Mouse (Mus musculus): ENCODE data around the gene Slc7a10.
"Not testable (repeated sequence)": the region's sequence is repeated elsewhere in the genome, so short reads cannot be mapped to it uniquely, and the experiment has no call there.

The Slc7a10 gene

DNA sequence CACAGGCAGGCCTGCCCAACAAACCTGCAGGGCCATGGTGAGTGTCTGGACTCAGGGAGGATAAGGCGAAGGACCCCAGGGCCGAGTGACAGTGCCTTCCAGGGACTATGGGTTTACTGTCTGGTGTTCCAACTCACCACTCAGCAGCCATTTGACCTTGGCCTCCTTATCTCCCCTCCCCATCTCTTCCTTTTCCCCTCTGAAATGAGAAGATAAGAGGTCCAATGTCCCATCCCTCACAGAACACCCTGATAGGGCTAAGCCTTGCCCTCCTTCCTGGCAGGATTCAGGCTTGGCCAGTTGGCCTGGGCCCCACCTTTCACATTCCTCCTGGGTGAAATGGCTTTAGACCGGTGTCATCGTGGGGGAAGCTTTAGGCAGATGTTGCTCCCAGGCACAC is 10.7 kb upstream of the Slc7a10 start:
- no peak for DNase-seq

DNA sequence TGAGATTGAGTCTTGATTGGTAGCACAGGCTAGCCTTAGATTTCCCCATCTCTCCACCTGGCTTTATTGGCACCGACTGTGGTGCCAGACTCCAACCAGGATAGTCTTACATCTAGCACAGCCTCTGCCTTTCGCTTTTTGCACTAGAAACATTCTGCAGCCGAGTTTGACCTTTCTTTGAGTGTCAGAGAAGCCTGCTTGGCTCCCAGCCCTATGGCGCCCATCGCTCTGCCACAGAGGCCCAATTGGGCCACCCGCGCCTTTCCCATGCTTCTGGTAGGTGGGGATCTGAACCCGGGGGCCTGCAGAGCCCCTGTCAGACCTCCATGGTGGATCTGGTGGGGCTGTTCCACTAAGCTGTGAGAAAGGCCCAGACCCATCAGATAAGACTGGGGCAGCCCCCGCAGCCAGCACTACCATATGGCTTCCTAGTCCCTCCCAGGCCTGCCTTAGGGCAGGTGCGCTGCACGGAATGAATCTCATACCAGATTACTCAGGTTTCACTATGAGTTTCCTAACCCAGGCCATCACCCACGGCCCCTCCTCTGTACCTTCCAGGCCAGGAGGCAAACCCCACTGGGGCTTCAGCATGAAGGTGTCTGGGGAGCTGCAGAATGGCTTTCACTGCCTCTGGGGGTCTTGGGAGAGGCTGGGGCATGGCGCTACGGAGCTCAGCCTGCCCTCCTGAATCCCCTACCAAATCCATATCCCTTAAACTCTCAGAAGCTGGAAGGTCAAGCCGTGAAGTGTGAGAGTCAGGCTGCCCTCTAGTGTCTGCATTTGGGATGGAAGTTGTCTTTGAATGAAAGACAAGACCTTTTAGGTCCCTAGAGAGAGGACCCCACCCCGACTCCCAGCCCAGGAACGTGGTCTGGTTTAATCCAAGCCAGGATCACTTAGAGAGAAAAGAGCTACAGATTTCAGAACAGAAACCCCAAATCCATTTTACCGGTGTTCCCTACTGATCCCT is 9.5 kb upstream of the Slc7a10 start:
- peak in 1 of 2 experiments; percentile 73 for DNase-seq

DNA sequence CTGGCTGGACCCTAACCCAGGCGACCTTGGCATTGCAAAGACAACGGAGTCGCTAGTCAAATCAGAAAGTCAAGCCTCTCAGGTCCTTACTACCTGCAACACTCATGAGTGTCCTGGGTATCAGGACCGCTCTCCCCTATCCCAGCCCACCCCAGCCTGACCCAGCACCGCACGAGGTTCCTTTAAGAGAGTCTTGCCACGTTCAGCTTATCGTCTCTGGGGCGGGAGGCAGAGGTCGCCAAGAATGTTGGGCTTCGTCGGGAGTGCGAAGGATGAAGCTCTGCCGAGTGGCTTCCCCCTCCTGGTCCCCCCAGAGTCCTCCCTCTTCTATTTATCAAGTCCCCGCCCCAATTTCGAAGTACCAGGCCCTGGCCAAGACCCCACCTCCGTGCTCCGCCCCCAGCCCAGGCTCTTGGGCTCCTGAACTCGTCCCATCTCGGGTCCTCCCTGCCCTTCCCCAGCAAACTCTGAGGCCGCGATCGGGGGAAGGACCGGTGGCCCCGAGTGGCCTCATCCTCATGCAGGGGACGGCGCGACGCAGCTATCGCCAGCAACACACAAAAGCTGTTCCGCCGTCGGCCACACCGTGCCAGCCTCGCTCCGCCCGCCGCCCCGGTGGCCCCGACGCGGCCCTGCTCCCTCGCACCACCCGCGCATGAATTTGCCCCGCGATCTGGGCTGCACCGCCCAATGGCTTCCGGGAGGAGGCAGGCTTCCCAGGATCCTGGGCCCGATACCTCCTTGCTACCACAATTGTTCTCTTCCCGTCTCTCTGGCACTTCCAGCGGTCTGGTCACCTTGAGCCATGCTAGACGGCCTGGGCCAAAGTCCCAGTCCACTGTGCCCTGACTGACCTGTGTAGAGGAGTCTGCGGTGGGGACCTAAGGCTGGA is 1.1 kb upstream of the Slc7a10 start:
- peak; percentile 48 to 70 for DNase-seq

DNA sequence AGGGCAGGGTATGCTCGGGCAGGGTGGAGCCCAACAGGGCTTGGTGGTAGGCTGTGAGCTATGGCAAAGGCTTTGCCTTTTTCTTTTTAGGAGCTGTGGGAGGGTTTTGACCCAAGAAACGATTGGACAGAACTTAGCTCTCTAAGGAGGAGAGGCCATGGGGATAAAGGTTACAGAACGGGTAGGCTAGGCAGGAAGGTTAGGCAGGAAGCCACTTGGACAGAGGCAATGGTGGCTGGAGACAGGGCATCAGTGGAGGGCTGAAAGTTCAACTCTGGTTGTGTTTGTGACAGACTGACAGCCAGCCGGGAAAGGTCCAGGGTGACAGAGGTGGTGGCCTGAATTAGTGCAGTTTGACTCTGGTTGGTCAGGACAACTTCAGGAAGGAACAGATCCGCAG is 3.5 kb downstream of the Slc7a10 start:
- DNase-seq, result no peak

DNA sequence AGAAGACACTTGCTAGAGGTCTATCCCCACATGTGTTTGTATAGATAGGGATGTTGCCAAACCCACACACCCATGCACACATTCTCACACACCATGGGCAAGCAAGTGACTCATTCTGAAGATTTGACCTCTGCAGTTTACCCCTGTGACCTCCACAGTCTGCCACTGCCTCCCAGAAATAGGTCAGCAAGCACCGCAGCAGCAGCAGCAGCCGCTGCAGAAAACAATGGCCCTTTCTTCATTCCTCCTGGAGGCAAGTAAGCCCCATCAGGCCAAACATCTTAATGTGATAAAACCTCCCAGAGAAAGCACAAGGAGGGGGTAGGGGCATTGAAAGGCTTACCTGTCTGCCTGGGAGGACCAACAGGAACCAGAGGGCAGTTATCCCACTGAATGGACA is 5.1 kb downstream of the Slc7a10 start:
- DNase-seq, result no peak

DNA sequence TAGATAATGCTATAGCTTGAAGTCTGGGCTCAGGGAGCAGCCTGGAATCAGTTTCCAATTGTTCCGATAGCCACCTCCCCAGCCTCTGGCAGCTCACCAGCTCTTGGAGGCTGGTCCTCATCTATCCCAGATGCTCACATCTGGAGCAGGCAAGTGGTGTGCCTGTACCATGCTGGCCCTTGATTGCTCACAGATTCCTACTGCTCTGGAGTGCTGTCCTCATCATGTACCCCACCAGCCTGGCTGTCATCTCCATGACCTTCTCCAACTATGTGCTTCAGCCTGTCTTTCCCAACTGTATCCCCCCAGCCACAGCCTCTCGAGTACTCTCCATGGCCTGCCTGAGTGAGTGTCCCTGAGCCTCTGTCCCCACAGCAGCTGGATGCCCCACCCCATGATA is 10.8 kb downstream of the Slc7a10 start:
- DNase-seq, result no peak

DNA sequence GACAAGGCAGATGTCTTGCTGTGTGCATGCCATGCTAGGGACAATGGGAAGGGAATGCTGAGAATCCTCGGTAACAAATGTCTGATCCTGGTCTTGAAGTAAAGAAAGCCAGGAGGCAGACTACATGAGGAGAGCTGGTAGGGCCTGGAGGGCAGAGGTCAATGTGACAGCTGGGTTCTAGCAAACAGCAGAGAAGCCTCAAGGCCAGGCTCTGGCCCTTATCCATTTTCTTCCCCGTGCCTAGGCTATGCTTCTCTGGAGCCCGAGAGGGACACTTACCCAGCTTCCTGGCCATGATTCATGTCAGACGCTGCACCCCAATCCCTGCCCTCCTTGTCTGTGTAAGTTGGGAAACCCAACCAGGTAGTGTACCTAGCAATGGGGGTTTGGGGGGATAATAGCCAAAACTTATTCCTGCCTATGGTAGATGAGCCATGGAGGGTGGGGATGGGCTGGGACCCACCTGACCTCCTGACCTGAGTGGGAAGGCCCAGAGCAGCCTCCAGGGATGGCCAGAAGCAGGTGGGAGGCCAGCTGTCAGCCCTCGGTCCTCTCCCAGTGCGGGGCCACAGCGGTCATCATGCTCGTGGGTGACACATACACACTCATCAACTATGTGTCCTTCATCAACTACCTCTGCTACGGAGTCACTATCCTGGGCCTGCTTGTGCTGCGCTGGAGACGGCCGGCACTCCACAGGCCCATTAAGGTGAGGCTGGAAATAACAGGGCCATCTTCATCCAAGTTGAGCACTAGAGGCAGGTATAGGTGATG is 13.0 kb downstream of the Slc7a10 start:
- no peak for DNase-seq

DNA sequence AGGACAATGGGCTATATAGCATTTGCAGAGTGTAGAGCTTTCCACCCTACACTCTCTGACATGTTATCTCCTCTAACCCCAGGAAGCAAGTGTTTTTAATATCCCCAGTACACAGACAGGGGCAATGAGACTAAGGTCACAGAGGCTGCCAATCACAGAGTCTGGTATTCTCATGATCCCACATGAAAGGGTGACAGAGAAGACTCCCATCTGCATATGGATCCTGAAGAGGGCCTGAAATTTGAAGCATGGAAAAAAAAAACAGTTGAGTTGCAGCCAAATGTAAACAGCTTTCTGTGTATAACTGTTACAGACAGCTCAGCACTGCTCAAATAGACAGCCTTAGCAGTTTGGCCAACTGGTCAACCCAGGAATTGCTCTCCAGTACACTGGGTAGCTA is 13.6 kb downstream of the Slc7a10 start:
- no peak for DNase-seq

DNA sequence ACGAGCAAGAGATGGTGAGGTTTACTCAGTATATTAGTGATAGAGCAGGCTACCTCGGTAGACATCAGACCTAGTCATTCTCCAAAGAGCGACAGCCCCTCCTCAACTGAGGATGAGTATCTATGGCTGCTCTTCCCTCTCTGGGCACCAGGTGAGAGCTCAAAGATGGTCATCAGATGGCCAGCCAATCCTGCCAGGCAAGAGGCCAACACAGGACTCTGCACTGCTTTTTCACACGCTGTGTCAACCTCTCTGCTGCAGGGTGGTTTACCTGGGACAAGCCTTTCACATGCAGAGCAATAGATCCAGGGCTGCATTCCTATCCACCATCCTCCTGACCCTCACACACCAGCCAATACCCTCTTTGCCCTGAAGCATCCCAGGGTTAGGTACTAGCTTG is 25.6 kb downstream of the Slc7a10 start:
- no peak for DNase-seq

DNA sequence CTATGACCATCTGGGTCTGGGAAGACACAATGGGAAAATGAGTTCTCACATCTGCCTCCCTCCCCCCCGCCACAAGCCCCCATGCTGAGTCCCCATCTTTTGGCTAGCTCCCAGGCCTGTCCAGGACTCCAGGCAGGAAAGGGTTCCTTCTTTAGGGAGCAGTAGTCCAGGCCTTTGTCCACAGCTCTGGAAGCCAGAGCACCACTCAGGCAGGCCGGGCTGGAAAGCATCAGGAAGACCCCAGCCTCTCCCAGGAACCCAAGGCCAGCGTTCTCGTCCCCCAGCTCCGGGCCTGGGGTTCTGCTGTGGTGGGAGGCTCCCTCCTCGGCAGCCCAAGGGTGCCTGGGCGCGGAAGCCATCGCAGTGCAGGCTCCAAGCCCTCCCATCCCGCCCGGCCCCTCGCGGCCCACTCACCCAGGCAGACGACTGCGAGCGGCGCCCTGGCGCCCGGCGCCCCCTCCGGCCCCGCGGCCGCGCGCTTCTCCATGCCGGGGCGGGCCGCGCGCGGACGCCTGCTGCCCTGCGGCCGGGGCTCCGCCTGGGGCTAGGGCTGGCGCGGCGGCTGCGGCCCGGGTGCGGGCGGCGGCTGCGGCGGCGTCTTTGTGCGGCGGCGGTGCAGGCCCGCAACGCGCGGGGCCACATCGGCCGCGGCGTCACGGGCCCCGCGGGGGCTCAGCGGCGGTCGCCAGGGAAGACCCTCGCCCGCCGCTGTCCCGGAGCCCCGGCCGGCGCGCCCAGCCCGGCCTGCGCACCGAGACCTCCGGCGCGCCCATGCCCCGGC is 28.4 kb downstream of the Slc7a10 start:
- no peak for DNase-seq

DNA sequence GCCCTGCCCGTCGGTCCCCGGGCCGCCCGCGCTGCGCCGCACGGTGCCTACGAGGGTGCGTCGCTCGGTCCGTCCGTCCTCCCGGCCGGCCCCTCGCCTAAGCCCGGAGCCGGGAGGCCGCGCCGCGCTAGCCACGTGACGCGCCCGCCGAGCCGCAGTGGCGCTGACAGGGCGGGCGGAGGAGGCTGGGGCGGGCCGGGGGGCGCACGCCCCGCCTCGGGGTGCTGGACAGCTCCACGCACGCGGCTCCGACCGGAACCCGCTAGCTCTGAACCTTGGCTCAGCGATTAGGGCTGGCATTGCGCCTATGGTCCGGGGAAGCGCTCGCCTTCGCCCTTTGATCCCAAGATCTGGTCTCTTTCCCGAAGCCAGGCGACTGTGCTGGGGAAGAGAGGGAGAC is 29.0 kb downstream of the Slc7a10 start, which contains the start of gene Lrp3:
Gene Lrp3, minus strand, starts transcription at position 274 of the 400 bp plus-strand sequence.
- DNase-seq, result peak; percentile 92 to 96

DNA sequence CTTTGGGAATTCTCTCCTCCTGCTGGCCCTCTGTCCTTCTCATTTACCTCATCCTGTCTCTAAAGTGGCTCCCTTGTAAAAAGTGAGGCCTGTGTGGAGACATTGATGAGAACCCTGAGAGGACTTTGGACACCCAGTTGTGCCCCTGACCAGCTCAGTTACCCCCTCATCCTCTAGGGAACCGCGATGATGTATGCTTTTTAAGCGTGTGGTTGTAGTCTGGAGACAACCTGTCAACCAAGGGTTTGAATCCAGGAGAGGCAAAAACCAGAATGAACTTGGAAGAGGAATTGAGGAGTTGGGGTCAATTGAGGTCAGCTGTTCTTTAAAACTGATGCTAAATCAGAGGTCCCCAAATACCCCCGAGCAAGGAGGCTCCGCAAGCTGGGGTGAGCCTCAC is 29.5 kb downstream of the Slc7a10 start:
- DNase-seq, result no peak

DNA sequence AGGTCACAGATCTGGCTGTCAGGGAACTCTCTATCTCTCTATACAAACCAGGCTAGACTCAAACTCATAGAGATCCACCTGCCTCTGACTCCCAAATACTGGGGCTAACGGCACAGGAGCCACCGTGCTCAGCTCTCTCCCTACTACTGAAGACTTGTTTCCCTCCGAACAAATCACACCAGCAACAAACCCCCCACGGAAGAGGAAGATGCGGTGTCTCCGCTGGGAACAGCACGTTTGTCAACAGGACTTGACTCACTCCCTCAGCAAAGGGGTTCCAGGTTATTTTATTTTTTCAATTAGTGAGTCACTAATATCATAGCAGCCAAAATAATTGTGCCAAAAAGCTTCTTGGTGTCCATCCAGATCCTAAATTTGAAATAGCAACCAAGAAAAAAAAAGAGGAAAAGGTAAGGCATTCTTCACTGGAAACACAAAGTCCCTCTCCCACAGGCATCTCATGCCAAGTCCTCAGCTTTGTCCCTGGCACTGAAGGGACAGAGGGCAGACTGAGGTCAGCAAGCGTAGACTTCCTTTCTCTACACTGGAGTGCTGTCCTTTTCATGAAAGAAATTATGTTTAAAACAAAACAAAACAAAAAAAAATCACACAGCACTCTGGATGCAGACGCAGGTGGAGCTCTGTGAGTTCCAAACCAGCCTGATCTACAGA is 34.6 kb downstream of the Slc7a10 start:
- DNase-seq, result peak; percentile 50 to 79

DNA sequence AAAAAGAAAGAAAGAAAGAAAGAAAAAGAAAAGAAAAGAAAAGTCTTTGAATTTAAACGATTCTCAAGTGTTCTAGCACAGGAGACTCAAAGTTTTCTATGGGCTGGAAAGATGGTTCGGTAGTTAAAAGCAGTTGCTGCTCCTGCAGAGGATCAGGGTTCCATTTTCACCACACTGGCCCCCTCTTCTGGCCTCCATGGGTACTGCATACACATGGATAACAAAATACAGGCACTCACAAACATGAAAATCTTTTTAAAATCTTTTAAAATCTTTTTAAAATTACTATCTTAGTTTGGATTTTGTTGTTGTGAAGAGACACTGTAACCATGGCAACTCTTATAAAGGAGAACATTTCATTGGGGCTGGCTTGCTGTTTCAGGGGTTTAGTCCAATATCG is 44.1 kb downstream of the Slc7a10 start:
- peak in 1 of 2 experiments; percentile 29 for DNase-seq

DNA sequence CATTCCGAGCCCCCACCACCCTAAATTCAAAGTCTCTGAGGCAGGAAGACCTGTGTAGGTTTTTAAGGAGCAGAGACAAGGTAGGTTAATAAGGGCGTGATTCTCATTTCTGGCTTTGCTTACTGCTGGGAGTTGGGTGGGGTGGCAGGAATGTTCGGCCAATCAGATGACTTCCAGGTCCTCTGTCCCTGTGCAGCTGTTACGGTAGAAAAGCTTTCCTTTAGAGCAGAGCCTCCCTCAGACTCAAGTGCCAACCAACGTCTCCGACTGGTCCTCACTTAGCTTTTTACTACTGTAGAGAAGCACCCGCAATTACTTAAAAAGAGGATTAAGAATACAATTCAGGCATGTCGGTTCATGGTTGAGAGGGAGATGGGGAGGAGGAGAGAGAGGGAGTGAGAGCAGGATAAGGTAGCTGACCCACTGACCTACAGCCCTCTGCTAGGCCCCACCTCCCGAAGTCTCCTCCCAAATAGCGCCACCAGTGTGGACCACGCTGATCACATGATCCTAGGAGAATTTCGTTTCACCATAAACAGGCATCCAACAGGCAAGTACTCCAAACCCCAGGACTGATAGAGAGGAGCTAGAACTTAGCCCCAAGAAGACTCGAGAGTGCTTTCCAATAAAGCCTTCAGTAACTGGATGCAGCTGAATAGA is 46.7 kb downstream of the Slc7a10 start:
- no peak for DNase-seq

DNA sequence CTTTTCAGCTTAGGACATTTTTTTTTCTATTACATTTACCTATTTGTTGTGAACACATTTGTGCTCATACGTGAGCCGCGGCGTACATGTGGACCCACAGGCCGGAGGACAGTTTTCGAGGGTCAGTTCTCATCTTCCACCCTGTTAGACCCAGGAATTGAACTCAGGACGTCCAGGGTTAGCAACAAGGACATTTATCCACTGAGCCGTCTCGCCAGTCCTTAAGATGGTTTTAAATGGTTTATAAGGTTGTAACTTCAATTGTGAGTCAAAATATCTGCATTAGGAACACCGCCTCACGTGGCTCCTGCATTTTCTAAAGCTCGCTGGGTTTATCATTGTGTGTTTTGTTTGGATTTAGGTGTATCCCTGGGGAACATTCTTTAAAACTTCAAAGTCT is 47.7 kb downstream of the Slc7a10 start:
- DNase-seq, result no peak

DNA sequence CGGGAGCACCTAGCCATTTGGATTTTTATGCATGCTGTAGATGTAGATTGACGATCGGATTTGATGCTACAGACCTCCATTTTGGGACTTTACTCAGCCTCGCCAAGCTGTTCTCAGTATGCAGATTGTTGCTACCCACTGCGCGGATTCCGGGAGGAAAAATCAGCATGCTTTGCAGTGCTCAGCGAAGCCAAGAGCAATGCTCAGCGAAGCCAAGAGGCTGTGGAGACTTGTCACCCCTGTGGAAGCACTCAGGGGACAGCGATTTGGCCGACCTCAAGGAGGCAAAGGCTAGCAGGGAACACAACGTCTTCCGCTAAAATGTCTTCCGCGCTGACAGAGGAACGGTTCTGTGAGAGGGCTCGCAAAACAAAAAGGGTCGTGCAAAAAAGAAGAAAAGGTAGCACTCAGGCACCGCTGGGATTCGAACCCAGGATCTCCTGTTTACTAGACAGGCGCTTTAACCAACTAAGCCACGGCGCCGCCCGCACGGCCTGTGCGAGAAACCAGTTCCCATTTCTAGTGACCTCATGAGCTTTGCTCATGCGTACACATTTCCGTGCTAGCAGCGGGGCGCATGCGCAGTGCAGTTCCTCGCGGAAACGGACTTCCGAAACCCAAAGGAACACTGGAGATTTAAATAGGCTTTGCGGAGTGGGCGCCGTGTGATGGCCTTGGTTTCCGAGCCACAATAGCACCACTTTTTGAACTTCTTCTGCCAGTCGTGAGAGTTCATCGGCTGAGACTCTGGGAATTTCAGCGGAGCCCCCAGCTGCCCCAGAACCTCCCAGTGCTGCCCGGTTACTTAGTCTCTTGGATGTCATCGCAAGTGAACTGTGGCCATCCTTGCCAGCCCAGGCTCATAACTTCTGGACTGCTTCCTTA is 48.4 kb downstream of the Slc7a10 start:
- peak; percentile 97 to 98 for DNase-seq

DNA sequence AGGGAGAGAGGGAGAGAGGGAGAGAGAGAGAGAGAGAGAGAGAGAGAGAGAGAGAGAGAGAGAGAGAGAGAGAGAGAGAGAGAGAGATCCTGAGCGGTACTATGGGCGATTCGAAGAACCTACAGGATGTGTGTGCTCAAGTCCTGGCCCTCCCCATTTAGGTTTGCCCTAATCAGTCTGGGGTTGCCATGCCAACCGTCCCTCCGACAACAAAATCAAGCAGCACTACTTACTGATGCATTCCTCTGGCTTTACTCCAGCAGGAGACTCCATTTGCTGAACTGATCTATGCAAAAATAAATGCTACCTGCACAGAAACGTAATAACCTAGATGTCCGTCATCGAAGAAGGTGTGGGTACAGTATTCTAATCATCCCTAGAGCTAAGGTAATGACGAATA is 49.1 kb downstream of the Slc7a10 start:
- peak; percentile 69 to 79 for DNase-seq

DNA sequence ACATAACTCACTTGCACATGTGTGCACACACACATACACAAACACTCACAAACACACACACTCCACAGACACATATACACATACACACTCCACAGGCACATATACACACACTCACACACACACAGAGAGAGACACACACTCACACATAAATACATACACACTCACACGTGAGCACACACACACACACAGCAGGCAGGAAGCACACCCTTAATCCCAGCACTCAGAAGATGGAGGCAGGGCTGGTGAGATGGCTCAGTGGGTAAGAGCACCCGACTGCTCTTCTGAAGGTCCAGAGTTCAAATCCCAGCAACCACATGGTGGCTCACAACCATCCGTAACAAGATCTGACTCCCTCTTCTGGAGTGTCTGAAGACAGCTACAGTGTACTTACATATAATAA is 51.8 kb downstream of the Slc7a10 start:
- DNase-seq, result not testable (repeated sequence)
